Mouse (Mus musculus) cerebellum, adult 2 months (tissue): ENCODE measurements around the gene Gripap1. TPM values are rescaled to one million over a fixed set of nuclear protein-coding genes. Genes with fewer than 3 reads are reported as not detected.
"Not testable (repeated sequence)": the region's sequence is repeated elsewhere in the genome, so short reads cannot be mapped to it uniquely, and the experiment has no call there.

Experiments
- DNase-seq, 2 experiments: peaks; one replicate each; pipeline ENCODE4 v3.0.0; 2021
- H3K27ac ChIP-seq: fragments of 200-500 bp; 2 replicates; pipeline ENCODE4 v1.5.1; 2012; ENCODE audit warnings: low read length, control low read depth, inconsistent platforms; ENCODE audit not compliant: insufficient read depth
- H3K27me3 ChIP-seq: fragments of 200-500 bp; 2 replicates; pipeline ENCODE4 v1.6.1; 2012; ENCODE audit warnings: inconsistent platforms, mild to moderate bottlenecking, low read length, moderate library complexity; ENCODE audit not compliant: control insufficient read depth, insufficient read depth
- H3K4me1 ChIP-seq: fragments of 200-500 bp; 2 replicates; pipeline ENCODE4 v1.6.1; 2011; ENCODE audit warnings: low read length; ENCODE audit not compliant: control insufficient read depth, insufficient read depth
- H3K4me3 ChIP-seq: fragments of 200-500 bp; replicated peaks from 2 replicates; pipeline ENCODE3; 2011; ENCODE audit warnings: mild to moderate bottlenecking, low read depth, low read length, control low read depth; ENCODE audit not compliant: insufficient read depth
- CTCF ChIP-seq: fragments of 200-500 bp; IDR thresholded peaks from 2 replicates; pipeline ENCODE4 v1.5.1; 2011; ENCODE audit warnings: low read depth, mild to moderate bottlenecking, control low read depth, low read length, moderate library complexity, borderline replicate concordance; ENCODE audit not compliant: insufficient read depth
- POLR2A ChIP-seq: fragments of 200-500 bp; IDR thresholded peaks from 2 replicates; pipeline ENCODE4 v1.6.1; 2011; ENCODE audit warnings: low read length, control low read depth, borderline replicate concordance; ENCODE audit not compliant: insufficient read depth
- WGBS: fragments of 180-500 bp; shearing (Covaris S2); methylation state at CpG from one replicate; pipeline ENCODE4 v1.1.7; 2018; 5-methylcytosine and 5-hydroxymethylcytosine counted together
- polyA plus RNA-seq: library from polyadenylated mRNA; depleted of rRNA; stranded (reverse); fragments of >200 nt; gene quantifications from 2 replicates; pipeline ENCODE4 v1.2.3, GENCODE M21; 2012

Gene Gripap1
- polyA plus RNA-seq, 1 experiment: 110 TPM

DNA sequence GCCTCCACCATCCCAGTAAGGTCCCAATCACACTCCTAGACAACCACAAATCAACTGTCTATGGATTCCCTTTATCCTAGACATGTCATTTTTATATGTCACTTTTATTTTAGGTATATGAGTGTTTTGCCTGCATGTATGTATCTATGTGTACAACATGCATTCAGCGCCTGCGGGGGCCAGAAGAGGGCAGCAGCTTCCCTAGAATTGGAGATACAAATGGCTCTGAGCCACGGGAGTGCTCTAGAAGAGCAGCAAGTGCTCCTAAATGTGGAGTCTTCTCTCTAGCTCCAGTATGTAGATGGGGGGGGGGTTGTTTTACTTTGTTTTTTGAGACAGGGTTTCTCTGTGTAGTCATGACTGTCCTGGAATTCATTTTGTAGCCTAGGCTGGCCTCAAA is 35.9 kb upstream of the Gripap1 start:
- H3K27me3 ChIP-seq: not testable (repeated sequence)
- WGBS: 12% methylated on average over 3 of the region's 3 CpGs

DNA sequence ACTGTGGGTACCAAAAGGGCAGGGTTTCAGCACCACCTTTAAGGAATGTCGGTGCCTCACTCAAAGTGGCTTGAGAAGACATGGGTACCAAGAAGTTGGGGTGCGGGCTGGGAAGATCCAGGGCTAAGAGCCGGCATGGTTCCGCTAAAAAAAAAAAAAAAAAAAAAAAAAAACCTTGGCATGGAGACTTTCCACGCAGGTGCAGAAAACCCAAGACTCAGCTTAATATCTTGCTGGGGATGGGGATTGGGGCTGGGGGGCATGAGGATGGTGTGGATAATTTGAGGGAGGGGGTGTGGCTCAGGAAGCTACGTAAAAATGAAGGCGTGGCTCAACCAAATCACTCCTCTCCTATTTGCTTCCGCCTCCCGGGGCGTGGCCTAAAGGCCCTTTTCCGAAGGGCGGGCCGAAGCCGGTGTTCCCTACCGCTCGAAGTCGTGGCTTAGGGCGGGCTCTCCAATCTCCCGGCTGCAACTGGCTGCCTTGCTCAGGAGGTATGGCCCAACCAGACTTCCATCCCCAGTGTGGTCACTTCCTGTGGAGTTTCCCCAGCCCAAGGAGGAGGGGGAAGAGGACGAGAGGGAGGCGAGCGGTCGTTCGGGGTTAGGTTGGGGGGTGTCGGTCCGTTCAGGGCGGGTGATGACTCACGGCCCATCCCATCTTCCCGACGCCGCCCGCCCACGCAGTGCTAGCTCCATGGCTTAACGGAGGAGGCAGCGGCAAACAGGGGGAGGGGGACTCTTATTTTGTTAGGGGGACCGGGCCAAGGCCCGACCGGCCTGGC is 27.2 kb upstream of the Gripap1 start, which contains the start of gene Tfe3:
Tfe3 (plus strand) TSS at position 424 of the 784 bp plus-strand sequence.
- H3K4me1 ChIP-seq: peaks cover 5% of the 10 kb centered on the region; the same call in 1 of the 2 replicates
- no peaks in the 10 kb centered on the region for H3K27me3 ChIP-seq
- WGBS: 8% methylated on average over 38 of the region's 38 CpGs
- peak within 1 kb of the TSS; percentile 84 for H3K4me3 ChIP-seq
- peak within 1 kb of the TSS; percentile 66 for H3K27ac ChIP-seq
- peak; percentile 90 to 95 for DNase-seq
- TF ChIP-seq POLR2A (peak; percentile 61; the same call in 1 of the 2 replicates), CTCF (no peak)

More for the DNA sequence above, 35.9 kb upstream of the Gripap1 start:
- H3K4me3 ChIP-seq, H3K27ac ChIP-seq, H3K4me1 ChIP-seq: not testable (repeated sequence)
- 0 out of 2 replicates have a peak, but pooled peaks have one; percentile 11 for TF ChIP-seq CTCF
- peak in 1 of 2 experiments; percentile 38 for DNase-seq

DNA sequence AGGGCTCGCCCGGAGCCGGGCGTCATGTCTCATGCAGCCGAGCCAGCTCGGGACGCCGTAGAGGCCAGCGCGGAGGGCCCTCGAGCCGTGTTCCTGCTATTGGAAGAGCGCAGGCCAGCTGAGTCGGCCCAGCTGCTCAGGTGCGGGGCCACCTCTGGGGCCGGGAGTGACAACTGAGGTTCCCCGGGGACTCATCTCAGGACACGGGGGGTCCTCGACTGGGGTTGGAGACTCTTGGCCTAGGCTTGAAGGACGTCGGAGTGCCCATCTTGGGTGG is 26.7 kb upstream of the Gripap1 start:
- no peak for DNase-seq
- TF ChIP-seq POLR2A (no peak), CTCF (no peak)
- Histone ChIP-seq H3K4me1 (peaks cover 5% of the 10 kb centered on the region; the same call in 1 of the 2 replicates), H3K4me3 (peak overlapping the region; percentile 84), H3K27ac (peak overlapping the region; percentile 66), H3K27me3 (no peaks in the 10 kb centered on the region)
- 9% methylated on average over 21 of the region's 21 CpGs for WGBS

DNA sequence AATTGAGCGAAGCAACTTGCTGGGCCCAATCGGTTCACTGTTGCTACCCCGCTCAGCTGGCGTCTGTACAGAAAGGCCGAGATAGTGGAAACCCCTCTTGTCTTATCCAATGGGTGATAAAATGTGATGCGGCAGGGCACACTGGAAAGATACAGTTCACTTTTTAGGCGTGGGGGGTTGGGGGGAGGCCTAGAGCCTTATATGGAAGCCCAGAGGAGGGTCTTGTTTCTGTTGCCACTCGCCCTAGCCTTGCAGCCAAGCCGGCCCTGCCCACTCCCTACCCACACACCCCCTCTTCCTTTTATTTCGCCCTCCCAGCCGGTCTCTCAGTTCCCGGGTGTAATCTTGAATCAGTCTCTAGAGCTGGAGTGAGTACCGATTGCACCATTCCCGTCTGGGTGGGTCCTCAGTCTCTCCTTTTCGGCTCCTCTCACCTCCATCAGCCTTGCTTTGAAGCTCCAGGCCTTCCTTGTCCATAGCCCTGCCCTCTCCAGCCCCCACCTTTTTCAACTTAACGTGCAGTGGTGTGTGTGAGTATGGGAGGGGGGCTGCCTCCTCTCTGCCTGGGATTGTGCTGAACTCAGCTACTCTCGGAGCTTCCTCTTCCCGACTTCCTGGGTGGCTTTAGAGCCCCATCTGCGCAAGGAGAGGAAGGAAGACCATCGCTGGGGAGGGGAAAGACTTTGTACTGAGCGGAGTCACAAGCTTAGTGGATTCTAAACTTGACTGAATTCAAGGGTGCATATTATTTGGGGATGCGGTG is 25.8 kb upstream of the Gripap1 start:
- no peak for DNase-seq
- TF ChIP-seq POLR2A (no peak), CTCF (no peak)
- H3K4me3 ChIP-seq: peak overlapping the region; percentile 84
- WGBS: 5% methylated on average over 22 of the region's 22 CpGs
- H3K4me1 ChIP-seq: peaks cover 5% of the 10 kb centered on the region; the same call in 1 of the 2 replicates
- no peak overlapping the region for H3K27ac ChIP-seq
- no peaks in the 10 kb centered on the region for H3K27me3 ChIP-seq

DNA sequence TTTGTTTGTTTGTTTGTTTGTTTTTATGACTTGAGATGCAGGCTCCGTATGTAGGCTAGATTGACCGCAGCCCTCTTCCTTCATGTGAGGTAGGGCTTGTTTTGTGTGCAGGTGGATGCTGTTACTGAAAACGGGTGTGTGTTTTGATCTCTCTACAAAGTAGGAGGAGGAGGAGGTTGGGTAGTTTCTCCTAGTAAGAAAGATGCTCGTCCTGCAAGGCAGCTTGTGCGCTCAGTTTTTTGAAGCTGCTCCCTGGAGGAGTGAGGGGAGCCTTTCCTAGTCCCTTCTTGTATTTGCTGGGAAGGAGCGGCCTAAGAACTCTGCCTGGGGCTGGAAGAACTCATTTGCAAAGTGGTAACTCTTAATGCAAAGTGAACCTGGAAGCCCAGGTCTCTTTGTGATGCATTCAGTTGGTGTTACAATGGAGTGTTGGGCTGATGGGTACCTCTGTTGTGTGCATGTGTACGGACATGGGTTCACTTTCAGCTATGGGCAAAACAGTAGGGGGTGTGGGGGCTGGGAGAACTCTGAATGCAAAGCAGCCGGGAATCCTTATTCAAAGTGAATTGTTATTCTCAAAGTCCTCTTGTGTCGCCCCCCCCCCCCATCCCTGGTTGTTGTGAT is 24.8 kb upstream of the Gripap1 start:
- peak overlapping the region; percentile 84 for H3K4me3 ChIP-seq
- H3K4me1 ChIP-seq: peaks cover 5% of the 10 kb centered on the region; the same call in 1 of the 2 replicates
- no peak for DNase-seq
- no peak for TF ChIP-seq POLR2A
- no peak for TF ChIP-seq CTCF
- 15% methylated on average over 9 of the region's 9 CpGs for WGBS
- H3K27ac ChIP-seq: no peak overlapping the region
- no peaks in the 10 kb centered on the region for H3K27me3 ChIP-seq

DNA sequence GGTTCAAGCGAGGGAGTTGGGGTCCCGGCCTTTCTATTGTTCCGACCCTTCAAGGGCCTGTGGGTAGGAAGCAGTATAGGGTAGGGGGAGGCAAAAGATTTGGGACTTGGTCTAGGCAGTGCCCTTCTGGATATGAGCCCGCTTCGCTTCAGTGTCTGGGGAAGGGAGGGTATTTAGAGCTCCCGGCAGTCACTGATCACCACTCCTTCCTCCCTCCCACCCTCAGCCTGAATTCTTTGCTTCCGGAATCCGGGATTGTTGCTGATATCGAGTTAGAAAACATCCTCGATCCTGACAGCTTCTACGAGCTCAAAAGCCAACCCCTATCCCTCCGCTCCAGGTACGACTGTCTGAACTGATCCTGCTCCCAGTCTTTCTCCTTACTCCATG is 24.3 kb upstream of the Gripap1 start:
- no peaks in the 10 kb centered on the region for H3K27me3 ChIP-seq
- 16% methylated on average over 13 of the region's 13 CpGs for WGBS
- DNase-seq: no peak
- no peak for TF ChIP-seq POLR2A
- TF ChIP-seq CTCF: no peak
- H3K27ac ChIP-seq: no peak overlapping the region
- peak overlapping the region; percentile 32 for H3K4me3 ChIP-seq
- peaks cover 5% of the 10 kb centered on the region; the same call in 1 of the 2 replicates for H3K4me1 ChIP-seq

DNA sequence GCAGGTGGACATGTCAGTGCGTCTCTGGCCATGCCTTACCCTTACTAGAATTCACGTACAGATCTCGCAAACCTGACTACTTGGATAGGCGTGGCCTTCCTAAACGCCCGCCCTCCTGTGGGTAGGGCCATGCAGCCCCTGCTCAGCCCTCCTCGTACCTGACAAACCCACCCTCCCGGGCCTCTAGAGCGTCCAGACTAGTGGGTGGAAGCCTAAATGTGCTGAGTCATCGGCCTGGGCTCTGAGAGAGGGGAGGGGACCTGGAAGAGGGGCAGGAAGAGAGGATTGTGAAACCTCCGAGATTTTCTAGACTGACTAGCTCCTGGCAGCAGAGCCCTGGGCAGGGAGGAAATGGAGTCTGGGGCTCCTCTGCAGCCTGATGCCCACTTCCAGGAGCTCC is 23.8 kb upstream of the Gripap1 start:
- 12% methylated on average over 11 of the region's 11 CpGs for whole genome bisulfite sequencing
- Histone ChIP-seq H3K27me3 (no peaks in the 10 kb centered on the region), H3K4me3 (peak overlapping the region; percentile 32), H3K27ac (no peak overlapping the region), H3K4me1 (peaks cover 5% of the 10 kb centered on the region; the same call in 1 of the 2 replicates)
- TF ChIP-seq POLR2A (no peak), CTCF (no peak)
- no peak for DNase-seq
